Mouse (Mus musculus) monocyte, adult 2 months (primary cell): ENCODE data around the gene Slc38a4.

Experiments
- DNase-seq, 2 experiments: peaks; one replicate each; pipeline ENCODE4 v3.0.0; 2022; ENCODE audit warnings: low spot score in 2 of 2, low read depth in 1 of 2

Slc38a4 gene

DNA sequence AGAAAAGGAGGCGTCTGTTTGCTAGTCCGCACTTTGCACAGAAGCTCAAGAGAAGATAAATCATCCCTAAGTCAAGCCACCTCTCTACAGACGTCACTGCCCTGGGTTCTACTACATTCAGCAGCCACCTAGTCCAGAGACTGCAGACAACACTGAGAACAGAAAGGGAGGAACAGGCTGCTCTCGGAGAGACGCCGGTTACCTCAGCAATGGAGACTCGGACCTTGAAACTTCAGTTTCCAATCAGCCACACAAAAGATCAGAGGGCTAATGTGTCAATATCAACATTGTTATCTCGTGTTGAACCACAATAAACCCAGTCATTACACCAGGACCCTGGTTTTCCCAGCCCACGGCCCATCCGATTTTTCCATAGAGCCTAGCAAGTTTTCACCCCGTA lies 36.4 kb downstream of the Slc38a4 start:
- no peak for DNase-seq

DNA sequence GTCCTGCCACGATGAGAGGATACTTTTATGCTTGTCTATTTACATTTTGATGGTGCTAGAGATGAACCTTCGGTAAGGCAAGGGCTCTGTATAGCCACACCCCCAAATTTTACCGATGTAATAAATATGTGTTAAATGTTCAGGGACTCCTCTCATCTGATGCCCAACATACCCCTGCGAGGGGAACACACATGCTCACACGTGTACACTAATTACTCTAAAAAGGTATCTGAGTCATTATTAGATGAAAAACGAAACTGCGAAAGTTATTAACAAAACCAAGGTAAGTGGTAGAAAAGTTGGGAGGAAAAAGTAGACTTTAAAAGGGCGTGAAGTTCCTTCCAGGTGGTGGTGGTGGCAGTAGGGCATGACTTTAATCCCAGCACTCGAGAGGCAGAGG lies 38.6 kb downstream of the Slc38a4 start:
- DNase-seq, result no peak

DNA sequence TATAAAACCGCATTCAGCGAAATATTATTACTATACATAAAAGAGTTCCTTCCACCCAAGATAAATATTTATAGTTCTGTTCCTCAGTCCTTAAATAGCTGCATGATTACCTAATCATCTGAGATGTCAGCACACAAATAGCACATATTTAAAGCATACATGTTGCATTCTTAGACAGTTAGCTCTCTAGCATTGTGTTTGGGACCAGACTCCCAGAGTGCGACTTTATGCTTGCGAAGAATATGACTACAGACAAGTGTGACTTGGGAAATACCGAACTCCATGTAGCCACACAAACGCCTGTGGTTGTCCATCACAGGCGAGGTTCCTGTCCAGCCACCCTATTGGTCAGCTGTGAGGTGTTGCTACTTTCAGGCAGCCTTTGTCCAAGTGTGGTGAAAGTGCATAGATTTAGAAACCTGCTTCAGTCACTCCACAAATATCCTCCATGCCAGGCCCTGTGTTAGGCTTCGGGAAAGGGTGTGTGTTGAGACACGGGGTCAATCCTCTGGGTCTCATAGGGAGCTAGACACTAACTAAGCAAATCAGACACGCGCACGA lies 40.6 kb downstream of the Slc38a4 start:
- no peak for DNase-seq

DNA sequence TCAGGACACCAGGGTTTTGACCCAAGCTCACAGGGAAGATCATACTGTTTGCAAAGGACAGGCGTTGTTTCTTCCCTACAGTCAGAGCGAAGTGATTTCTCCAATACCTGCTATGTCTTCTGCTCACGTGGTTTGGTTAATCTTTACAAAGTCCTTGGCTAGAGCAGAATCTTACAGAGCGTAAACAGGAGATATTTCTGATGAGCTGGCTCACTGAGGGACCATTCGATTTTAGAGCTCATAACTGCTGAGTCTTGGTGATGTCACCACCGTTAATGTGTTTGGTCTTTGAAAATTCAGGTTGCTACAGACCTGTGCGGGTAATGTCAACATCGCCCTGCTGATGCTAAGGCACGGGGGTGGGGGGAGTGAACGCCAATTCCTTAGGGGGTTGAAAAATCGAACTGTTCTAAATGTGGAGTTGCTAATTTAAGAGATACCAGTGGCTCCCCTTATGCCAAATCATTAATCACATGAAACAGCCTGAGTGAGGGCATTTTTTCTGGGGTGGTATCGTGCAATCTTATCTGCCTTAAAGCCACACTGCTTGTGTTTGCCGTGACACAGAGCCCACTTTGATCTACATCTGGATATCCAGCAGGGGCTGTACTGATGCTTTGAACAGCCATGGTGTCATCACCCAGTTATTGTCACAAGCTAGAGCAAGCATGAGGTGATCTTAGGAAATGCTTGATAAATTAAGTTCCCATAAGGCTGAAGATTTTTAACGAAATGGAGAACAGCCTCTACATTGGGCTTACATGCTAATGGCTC lies 44.0 kb downstream of the Slc38a4 start:
- no peak for DNase-seq

DNA sequence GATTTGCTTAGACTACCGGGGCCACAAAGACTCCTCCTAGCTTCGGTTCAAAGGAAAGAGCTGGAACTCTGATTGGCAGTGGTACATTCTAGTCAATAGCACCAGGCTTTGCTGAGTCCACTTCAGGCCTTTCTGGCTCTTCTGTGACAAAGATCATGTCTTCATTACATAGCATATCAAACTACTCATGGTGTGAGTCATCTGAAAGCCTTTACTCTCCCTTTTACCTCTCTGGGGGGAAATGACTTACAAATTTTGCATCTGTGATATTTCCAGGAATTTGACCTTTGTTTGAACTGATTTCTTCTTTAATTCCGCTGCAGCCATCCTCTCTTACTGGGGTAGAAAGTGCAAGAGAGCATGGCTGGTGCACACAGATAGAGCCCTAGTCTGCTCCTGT lies 46.5 kb downstream of the Slc38a4 start:
- no peak for DNase-seq

DNA sequence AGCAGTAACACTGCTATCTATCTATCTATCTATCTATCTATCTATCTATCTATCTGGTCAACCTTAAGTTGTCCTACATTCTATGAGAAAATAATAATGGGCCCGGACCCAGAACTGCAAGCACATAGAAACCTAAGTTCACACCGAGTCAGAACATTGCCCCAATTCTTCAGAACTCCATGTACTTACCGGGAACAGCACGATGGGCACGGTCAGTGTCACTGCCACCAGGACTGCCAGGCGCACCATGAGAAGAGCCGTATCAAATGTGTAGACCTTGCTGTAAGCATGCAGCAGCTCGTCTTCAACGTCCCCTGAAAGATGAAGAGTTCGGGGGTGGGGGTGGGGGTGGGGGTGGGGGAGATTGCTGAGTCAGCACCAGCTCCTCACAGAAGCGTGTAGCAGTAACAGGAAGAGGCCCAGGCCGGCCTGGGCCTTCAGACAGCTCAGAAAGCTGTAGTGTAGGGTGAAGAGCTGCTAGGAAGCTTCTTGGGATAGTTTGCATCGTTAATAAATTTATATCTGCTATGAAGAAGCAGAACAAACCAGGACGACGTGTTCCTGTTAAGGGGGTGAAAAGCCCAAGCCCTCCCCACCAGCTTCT lies 50.0 kb downstream of the Slc38a4 start:
- DNase-seq, result no peak

DNA sequence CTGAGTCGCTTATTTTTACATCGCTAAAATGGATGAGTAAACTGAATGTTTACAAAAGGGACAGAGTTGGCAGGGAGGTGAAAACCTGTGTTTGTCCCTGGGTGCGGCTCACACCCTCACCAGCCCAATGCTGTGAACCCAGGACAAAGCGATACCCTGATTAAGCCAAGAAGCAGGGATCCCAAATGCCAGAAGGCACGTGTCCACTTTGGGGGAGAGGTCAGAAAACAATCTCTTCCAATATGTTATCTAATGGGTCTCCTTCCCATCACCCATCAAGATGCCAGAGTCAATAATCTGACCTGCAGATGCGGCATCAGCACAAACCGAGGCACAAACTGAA lies 51.3 kb downstream of the Slc38a4 start:
- no peak for DNase-seq

DNA sequence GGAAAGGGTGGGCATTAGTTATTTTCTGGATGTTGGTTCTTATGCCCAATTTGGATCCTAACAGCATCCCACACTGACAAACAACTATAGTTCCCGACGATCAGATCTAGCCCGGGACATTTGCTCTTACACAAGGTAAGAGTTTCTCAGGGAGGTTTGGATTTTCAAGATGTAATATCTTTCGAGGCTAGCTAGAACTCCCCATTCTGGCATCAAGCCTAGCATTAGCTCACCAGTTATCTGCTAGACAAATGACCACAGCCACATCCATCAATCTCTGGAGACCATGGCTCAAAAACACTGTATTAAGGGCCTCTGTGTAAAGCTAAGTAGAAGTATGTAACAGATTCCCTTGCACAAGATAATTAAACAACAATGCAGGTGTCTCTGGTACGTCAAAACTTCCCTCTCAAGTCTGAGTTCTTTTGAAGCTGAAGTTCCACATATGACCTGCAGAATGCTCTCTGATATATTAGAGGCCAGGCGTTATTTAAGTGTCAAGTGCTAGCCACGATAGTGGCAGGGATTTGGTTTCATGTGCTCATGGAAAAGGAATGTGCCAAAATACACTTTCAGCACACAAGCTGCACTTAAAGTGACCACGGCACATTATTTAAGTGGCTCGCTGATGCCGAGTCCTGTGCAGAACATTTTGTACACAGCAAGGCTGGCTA lies 51.8 kb downstream of the Slc38a4 start:
- no peak for DNase-seq

DNA sequence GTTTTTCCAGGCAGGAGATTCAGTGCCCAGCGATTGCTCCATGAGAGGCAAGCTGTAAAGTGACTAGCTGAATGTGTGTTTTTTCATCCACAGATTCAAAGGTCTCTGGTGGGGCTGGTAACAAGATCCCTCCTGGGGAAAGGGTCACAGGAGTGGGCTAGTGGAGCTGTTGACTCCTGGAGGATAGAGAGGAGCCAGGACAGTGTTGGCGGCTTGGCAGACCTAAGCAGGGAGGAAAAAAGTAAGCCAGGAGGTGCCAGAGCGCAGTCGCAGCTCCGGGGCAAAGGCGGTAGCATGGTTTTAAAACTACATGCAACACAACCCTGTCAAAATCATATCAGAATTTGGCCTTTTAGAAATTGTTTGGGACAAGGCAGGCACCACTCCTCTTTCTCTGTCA lies 52.6 kb downstream of the Slc38a4 start:
- DNase-seq, result no peak

DNA sequence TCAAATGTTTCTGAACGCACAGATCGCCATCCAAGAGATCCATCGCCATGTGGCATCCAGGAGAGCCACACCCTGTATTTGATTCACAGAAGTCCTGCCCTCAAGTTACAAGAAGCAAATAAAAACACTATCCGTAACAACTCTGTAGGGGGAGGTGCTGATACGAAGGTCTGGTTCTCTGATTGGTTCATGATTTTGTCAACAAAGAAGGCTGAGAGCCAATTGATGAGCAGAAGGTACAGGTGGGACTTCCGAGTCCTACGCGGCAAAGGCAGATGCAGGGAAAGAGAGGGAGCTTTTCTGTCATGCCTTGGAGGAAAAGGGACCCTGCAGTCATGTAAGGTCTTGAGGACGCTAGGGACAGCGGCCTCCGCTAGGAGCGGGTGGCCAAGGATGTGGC lies 53.0 kb downstream of the Slc38a4 start:
- DNase-seq, result no peak

DNA sequence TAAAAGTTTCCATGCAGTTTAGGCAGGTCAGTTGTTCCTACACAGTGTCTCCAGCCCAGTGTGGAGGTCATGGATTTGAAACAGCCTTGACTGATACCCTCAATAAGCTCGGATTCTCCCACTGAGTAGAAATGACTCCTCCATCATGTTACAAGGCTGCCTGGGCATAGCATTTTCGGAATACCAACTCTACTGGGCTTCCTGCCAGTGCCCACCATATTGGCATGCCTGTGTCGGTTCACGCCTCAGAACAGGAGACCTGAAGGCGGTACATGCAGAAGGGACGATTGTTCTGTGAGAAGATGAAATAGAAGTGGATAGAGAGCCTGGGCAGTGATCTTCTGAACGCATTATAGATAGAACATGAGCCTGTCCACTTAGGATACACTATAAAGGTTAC lies 53.9 kb downstream of the Slc38a4 start:
- no peak for DNase-seq

DNA sequence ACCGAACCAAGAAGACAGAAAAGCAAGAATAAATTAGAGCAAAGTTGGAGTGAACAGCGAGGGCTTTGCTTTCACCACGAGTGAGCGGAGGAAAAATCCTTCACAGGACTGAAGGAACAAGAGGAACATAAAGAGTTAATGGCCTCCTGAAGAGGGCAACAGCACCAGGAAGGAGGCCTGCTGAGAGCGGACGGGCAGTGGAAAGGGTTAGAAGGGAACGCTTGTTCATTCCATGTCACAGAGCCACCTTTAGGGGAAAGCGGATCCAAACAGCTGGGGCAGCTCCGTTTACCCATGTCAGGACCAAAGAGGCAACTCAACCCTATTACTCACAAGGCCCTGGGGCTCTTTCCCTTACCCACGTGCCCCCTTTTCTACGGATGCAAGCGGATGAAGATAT lies 54.3 kb downstream of the Slc38a4 start:
- no peak for DNase-seq

DNA sequence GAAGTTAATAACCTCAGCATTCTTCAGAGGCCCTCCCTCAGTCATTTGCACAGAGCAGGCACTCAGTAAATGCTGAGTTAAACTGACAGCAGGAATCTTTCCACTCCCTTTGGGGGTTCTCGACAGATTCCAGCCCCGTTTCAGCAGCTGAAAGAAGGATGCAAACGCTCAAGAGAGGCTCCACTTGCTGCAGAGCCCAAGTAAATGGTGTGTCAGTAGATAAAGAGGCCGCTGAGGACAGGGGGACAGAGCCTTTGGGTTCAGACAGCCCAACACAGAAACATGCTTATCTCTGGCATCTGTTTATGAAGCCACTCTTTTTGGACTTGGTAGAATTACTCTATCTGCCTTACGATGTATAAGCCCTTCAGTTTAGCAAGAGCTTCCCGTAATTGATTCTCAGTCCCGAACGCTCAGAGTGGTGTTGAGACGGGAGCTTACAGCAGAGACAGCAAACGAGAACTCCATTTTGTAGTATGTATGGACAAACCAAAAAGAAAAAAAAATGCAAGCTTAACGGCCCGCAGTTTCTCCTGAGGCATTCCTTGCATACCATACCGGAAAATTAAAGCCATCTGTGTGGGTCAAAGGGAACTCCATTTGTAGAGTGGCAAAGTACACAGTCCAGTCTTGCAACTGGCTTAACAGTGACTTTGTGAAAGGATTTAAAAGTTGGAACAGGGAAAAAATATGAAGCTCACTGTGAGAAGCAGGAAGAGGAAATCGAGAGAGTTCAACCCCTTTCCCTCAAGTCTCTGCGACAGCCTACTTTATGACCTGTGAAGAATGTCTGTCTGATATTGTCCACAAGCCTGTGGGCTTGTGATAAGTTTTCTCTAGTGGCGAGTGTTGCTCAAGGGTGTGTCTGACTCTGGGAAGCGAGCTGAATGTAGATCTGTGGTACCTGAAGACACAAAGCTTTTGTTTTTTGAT lies 55.2 kb downstream of the Slc38a4 start:
- no peak for DNase-seq

DNA sequence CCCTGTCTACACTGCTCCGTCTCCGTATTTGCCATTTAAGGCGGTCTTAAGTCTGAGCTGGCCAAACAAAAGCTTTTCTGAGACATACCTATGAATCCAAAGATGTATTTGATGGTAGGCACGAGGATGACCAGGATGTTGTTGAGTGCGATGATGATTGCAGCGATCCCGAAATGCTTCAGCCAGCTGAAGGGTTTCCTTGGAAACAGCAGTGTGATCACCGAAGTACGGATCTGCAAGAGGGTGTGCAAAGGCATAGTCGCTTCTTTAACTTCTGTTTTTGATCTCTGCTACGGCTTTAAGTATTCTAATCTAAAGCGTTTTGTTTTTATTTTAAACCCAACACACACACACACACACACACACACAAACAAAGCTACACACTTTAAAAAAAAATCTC lies 56.4 kb downstream of the Slc38a4 start:
- DNase-seq, result no peak

DNA sequence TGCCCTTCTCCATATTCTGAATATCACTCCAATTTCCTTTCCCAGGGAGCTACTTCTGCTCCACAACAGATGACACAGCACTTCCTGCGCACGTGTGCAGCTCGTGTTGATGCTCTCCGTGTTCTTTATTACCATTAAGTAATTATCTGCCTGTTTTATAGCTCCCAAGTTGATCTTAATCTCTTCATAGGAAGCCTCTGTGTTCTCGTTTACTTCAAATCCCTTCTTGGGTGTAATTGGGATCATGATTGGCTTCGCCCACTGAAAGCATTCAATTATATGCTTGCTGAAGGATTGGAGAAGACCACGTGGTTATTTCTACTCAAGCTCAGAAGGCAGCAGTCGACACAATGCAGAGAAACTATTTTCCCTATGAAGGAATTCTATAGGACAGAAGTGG lies 70.1 kb downstream of the Slc38a4 start:
- no peak for DNase-seq

DNA sequence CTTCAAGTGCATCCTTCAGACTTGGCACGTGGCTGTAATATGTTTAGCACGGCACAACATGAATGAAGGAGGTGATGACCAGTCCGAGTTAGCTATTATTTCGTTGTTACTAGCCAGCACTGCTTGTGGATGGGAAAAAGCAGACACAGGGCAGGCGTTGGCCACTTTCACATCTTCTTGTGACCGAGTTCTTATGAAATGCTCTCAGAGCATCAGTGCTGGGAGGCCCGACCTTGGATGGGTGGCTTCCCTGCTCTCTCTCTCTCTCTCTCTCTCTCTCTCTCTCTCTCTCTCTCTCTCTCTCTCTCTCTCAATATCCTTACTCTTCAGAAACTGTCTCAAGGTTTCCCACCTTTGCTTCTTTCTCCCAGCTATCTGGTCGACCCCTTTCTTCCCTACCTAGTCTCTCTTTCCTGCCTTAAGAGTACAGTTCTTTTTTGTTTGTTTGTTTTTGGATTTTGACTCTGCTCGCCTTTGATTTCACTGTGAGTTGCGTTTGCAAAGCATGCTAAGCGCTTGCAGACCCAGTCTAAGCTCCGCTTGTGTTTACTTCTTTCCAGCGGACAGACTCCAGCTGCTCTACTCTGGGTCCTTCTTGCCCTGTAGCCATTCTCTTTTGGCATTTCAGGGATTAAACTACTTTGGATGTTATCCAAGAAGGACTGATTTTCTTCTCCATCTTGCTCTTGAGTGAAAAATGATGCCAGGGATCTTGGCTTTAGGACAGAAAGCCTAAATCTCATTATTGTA lies 72.0 kb downstream of the Slc38a4 start:
- no peak for DNase-seq

DNA sequence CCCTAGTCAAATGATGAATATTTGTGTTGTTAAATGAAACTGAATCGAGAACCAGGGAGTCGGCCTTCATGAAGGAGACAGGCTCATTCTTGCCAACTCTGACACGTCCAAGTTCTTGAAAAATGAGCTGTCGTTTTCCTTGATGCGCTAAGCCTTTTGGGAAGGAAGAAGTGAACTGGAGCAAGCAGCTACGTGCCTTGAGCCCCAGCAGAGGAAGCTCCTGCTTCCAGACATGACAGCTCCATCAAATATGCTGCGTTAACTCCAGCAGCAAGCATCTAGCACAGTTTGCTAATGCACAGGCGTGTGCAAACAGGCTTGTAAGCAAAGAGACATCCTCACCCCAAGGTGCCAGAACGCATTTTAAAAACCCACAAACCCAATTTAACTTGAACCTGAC lies 80.6 kb downstream of the Slc38a4 start:
- DNase-seq, result no peak

DNA sequence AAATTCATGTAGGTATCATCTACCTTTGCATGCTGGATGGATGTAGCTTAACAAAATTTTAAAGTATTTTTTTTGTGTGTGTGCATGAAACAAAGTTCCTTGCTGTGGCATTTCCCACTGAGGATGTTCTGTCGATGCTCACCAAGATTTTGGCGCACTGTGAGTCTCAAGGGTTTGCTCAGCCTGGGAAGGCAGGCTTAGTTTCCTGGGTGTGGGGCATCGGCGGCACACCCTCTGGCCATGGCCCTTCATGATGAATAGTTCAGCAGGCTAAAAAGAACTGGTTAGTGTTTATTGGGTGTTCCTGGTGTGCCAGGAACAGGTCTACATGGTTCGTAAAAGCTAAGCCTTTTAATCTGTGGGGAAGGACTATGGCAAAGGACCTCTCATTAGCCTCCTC lies 81.6 kb downstream of the Slc38a4 start:
- DNase-seq, result no peak

DNA sequence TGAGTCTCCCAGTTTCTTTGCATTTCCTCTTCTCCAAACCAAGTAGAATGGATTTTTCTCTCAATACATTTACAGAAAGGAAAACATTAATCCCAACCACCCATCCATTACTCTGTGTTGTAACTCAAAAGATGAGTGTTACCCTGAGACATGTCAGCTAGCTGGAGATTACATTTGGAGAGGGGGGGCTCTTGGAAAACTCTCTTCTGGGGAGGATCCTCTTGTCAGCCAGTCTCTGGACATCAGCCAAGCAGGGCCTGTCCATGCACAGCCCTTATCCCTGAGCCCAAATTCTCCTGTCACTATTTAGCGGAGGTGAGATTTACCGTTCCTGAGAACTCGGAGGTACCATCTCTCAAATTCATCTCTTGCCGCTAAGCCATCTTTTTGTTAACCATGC lies 82.4 kb downstream of the Slc38a4 start:
- DNase-seq, result no peak

DNA sequence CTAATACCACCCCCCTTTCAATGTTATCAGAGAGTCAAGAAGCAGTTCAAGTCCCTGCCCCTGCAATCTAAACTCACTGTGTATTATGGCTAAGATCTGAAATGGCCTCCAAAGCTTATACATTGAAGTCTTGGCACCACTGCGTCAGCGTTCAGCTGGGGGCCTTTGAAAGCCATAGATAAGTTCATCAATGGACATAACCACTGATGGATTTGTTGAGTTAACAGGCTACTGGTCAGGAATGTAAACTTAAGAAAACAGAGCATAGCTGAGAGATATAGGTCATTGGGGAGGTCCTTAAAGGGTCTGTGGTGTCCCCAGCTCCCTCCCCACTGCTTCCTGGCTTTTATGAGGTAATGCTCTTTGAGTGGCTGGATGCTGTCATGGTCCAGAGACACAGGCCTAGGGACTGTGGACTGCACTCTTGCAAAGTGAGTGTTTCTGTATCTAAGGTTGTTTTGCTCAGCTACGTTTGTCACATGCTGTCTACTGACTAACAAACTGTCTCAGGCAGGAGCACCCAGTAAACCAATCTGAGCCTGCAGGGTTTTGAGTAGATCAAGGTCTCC lies 83.0 kb downstream of the Slc38a4 start:
- DNase-seq, result no peak
